Mouse (Mus musculus) inflammation-experienced regulatory T-cells, adult 6 months (primary cell): Measurements from ENCODE around the gene Gm5901. TPM values are rescaled to one million over a fixed set of nuclear protein-coding genes. Genes with fewer than 3 reads are reported as not detected.

Experiments used
- ATAC-seq: one replicate; pipeline ENCODE4 v1.8.0; 2017
- polyA plus RNA-seq, 3 experiments: library from polyadenylated mRNA; unstranded; fragments of 100-300 nt; shearing (Covaris generic); gene quantifications; one replicate each; pipeline ENCODE4 v1.2.1; 2017

Gene Gm5901
- polyA plus RNA-seq, 3 experiments from 2014 or later: not detected

DNA sequence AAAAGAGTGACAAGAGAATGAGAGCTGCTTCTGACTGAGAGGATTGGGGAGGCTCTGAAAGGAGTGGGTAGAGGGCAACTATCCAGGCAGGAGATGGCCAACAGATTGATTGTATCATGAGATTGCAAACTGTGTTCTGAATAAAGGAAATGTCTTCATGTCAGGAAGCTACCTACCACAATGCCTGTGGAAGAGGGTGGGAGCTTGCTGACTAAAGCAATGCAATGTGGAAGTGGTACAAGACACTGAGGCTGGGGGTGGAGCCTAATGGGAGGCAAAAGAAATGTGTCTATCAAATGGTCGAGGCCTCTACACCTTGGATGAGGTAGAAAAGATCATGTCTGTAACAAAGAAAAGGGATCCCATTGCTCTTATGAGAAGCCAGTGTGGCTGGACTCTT lies 31.5 kb downstream of the Gm5901 start:
- no peak for ATAC-seq

- ATAC-seq: peak; percentile 67
Measured at GRCm38 (mm10) chr7:105411874-105412632, 37.2 kb downstream of the Gm5901 start.

- no peak for ATAC-seq
Measured at GRCm38 (mm10) chr7:105414385-105414784, 39.5 kb downstream of the Gm5901 start.

- ATAC-seq: no peak
Measured at GRCm38 (mm10) chr7:105416529-105416928, 41.7 kb downstream of the Gm5901 start.

DNA sequence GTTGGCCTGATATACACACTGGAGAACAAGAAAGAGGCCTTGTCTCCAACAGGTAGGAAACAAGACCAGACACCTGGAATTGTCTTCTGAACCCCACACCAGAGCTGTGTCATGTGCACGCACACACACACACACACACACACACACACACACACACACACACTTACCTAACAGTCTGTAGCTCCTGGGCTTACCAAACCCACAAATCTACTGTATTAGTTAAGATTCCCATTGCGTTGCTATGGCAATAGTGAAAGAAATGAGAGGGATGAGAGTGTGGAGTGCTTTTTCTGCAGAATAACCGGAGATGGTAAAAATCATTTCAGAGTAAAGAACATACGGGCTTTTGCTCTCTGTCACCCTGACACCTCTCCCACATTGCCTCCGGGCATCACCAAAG lies 43.3 kb downstream of the Gm5901 start:
- ATAC-seq: no peak

DNA sequence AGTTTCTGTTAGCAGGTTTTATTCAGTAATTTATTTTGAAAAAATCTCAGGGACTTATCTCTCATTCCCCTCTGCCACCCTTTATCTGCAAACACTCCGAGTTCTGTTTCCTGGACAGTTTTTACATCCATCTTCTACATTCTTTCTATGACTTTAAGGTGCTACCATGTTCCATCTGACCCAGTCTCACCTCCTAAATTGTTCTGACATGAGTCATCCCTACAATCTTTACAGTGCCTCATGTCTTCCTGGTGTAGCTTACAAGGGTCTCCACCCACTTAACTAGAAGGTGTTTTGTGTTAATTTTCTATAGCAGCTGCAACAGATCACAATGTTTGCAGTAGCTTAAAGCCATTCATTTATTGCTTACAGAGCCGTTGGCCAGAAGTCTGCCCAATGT lies 46.1 kb downstream of the Gm5901 start:
- ATAC-seq: no peak

DNA sequence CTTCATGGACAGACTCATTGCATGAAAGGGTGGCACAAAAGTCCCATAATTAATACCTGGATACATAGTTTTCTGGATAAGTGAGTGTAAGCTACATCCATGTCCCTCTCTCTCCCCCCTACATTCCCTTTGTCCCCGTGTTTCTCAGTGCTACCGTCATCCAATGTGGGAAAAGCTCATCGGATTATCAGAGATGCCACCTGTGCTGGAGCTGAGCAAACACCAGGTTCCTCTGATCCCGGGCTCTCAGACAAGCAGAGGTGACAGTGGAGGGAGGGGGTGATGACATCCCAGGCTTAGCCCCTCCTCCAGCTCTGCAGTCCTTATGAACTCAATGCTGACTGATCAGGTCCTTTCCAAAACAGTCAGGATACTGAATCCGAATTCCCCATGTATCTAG lies 49.5 kb downstream of the Gm5901 start:
- no peak for ATAC-seq

DNA sequence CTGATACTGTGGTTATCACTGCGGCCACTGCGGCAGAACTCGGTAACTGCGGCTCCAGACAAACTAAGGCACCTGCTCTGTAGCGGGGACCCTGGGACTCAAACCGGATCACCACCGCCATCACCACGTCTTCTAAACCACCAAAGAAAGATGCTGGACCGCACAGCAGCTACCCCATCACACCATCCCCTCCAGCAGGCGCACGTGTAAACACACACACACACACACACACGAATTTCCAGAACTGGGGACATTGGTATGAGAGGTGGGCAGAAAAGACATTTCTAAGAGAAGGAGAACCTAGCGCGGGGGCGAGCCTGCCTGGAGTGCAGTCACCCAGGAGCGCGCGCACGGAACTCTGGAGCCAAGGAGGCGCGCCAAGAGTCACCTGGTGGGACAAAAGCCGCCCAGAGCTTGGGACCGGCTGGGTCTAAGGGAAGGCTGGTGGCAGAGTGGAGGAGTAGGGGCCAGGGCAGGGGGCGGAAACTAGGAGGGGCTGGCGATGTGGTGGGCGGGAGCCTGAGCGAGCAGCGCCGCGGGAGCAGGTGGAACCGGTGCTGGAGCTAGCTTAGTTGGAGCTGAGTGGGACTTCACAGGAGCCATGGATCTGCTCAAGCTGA lies 50.7 kb downstream of the Gm5901 start, which contains the start of gene Cckbr:
TSS of gene Cckbr (plus strand) at position 308 of the 620 bp plus-strand sequence.
- no peak for ATAC-seq

DNA sequence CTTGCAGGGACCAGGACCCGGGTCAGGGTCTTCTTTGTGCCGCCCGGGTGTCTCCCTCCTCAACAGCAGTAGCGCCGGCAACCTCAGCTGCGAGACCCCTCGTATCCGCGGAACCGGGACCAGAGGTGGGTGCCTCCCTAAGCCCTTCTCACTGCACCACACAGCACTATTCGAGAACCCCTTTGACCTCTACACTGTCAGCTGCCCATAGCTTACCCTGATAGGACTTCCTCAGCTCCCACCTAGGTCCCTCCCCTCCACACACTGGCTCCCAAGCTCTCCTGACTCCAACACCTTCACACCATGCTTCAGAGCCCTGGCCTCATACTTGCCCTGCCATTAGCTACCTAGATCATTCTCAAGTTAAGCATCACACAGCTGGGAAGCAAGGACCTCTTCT lies 51.2 kb downstream of the Gm5901 start:
- no peak for ATAC-seq

Other genes with a start within 250 kb of the Gm5901 start
- not detected for gene Olfr683, start 228.0 kb upstream of the Gm5901 start, polyA plus RNA-seq
- gene Olfr684, start 211.4 kb upstream of the Gm5901 start, polyA plus RNA-seq: under 1 TPM in 1 of 3 experiments, not detected in 2; 0.30 TPM
- gene Olfr685, start 189.0 kb upstream of the Gm5901 start, polyA plus RNA-seq: not detected
- not detected for gene Olfr686, start 167.6 kb upstream of the Gm5901 start, polyA plus RNA-seq
- not detected for gene Olfr688, start 86.9 kb upstream of the Gm5901 start, polyA plus RNA-seq
- gene Olfr689, start 63.9 kb upstream of the Gm5901 start, polyA plus RNA-seq: not detected
- gene Olfr690, start 40.9 kb upstream of the Gm5901 start, polyA plus RNA-seq: not detected
- gene Olfr691, start 32.8 kb upstream of the Gm5901 start, polyA plus RNA-seq: not detected
- gene Olfr692, start 6.8 kb upstream of the Gm5901 start, polyA plus RNA-seq: not detected
- gene Fam160a2, start 25.0 kb downstream of the Gm5901 start, polyA plus RNA-seq: 10 to 100 TPM; 10.5 to 25.3 (median 17.5) TPM
- gene Cnga4, start 29.5 kb downstream of the Gm5901 start, polyA plus RNA-seq: not detected
- gene Cckbr, start 50.7 kb downstream of the Gm5901 start, polyA plus RNA-seq: not detected
- not detected for gene Cavin3, start 107.3 kb downstream of the Gm5901 start, polyA plus RNA-seq
- 10 to 100 TPM; 15.4 to 23.7 (median 22.3) TPM for gene Smpd1, start 179.3 kb downstream of the Gm5901 start, polyA plus RNA-seq
- 10 to 100 TPM in 1 of 3 experiments, 1 to 10 TPM in 2; 2.9 to 10.5 (median 3.8) TPM for gene Apbb1, start 206.6 kb downstream of the Gm5901 start, polyA plus RNA-seq
- gene Hpx, start 225.1 kb downstream of the Gm5901 start, polyA plus RNA-seq: not detected